Comparison of ENCODE assay signal across 8 mouse cellular contexts in the genomic region with DNA sequence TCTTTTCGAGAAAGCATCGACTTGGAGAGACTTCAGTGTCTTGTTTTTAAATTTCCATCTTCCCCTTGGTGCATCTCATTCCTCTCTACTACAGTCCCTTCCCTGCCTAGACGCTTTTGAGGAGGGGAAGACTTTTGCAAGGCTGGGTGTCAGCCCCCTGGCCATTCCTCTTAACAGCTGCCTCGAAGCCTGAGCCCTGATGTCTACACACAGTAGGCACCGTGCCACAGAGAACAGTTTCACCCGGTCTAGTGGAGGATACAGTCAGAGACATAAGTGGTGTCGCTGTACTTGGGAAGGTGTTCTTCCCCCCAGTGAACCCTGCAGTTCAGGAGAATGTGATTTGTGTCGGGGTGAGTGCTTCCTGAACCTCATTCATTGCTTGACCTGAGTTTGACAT. TPM values are rescaled to one million over a fixed set of nuclear protein-coding genes. Genes with fewer than 3 reads are reported as not detected.
A peak's percentile ranks its signal among the peaks of the same experiment; 100 is the strongest.
DNase-seq lines count a peak whose midpoint lies in the region; ATAC-seq and TF ChIP-seq lines count a peak whose summit lies in the region.

No protein-coding gene starts in this region.

- H3K4me2 ChIP-seq in heart, embryonic 15.5 days = peak overlapping the region; percentile 65
- H3K4me2 ChIP-seq in lung, embryonic 15.5 days = peak overlapping the region; percentile 64

- TF ChIP-seq CTCF in G1E (IDR thresholded peaks at IDR 0.05; ENCODE audit: low read depth, low read length) = no peak

- no peak for ATAC-seq in G1E (ENCODE audit: extremely low read depth, insufficient number of reproducible peaks, low FRiP score, poor library complexity, severe bottlenecking)
- no peak for ATAC-seq in heart, embryonic 15.5 days (replicated peaks; ENCODE audit: insufficient number of reproducible peaks, insufficient read depth, low FRiP score, low read depth)
- no peak for ATAC-seq in lung, embryonic 15.5 days (ENCODE audit: borderline replicate concordance, extremely low read depth, low FRiP score, low TSS enrichment)

- H3K9me3 ChIP-seq in heart, embryonic 10.5 days = no peaks in the 10 kb centered on the region
- H3K9me3 ChIP-seq in G1E (replicated peaks) = no peaks in the 10 kb centered on the region
- no peaks in the 10 kb centered on the region; the same call in 1 of the 2 replicates for H3K9me3 ChIP-seq in heart, embryonic 15.5 days (replicated peaks)
- H3K9me3 ChIP-seq in lung, embryonic 15.5 days = no peaks in the 10 kb centered on the region

- peak overlapping the region; percentile 96 for H3K27ac ChIP-seq in heart, embryonic 10.5 days
- H3K27ac ChIP-seq in heart, embryonic 15.5 days = peak overlapping the region; percentile 97
- H3K27ac ChIP-seq in lung, embryonic 15.5 days = peak overlapping the region; percentile 98

- no peak for DNase-seq in heart, embryonic 10.5 days (ENCODE audit: low spot score)
- DNase-seq in heart, postnatal 25 days (ENCODE audit: low spot score) = no peak
- no peak for DNase-seq in G1E (ENCODE audit: low spot score)
- no peak for DNase-seq in urinary bladder, postnatal 14 days (ENCODE audit: low spot score)
- DNase-seq in left cerebral cortex, postnatal 25 days (ENCODE audit: low spot score in 2 of 2) = no peak
- no peak for DNase-seq in thymus, postnatal 14 days

- H3K4me1 ChIP-seq in heart, embryonic 10.5 days = peaks cover 30% of the 10 kb centered on the region
- H3K4me1 ChIP-seq in G1E (ENCODE audit: insufficient read depth, low read depth, low read length) = peaks cover 48% of the 10 kb centered on the region
- peaks cover 10% of the 10 kb centered on the region for H3K4me1 ChIP-seq in heart, embryonic 15.5 days (replicated peaks)
- peaks cover 24% of the 10 kb centered on the region for H3K4me1 ChIP-seq in lung, embryonic 15.5 days

- intact Hi-C loops in heart, postnatal 25 days (cut with DNase I) = loop anchor here (2.0 to 5.0 kb wide), 2 partner anchors 70 to 161 kb away; a partner anchor contains a TSS
- intact Hi-C loops in left cerebral cortex, postnatal 25 days (cut with DNase I) = no loop called here

- H3K36me3 ChIP-seq in heart, embryonic 10.5 days = peaks cover 36% of the 10 kb centered on the region
- peaks cover 64% of the 10 kb centered on the region for H3K36me3 ChIP-seq in G1E (replicated peaks)
- H3K36me3 ChIP-seq in heart, embryonic 15.5 days = peaks cover 18% of the 10 kb centered on the region
- H3K36me3 ChIP-seq in lung, embryonic 15.5 days = peaks cover 21% of the 10 kb centered on the region

- H3K4me3 ChIP-seq in heart, embryonic 10.5 days = peak overlapping the region; percentile 68
- H3K4me3 ChIP-seq in G1E (ENCODE audit: low read depth, low read length) = peak overlapping the region; percentile 80
- peak overlapping the region; percentile 71 for H3K4me3 ChIP-seq in heart, embryonic 15.5 days
- peak overlapping the region; percentile 86 for H3K4me3 ChIP-seq in lung, embryonic 15.5 days

- H3K27me3 ChIP-seq in heart, embryonic 10.5 days (ENCODE audit: insufficient read depth, poor library complexity, severe bottlenecking) = no peaks in the 10 kb centered on the region
- no peaks in the 10 kb centered on the region for H3K27me3 ChIP-seq in G1E (ENCODE audit: insufficient read depth, low read length)
- H3K27me3 ChIP-seq in heart, embryonic 15.5 days = no peaks in the 10 kb centered on the region
- H3K27me3 ChIP-seq in lung, embryonic 15.5 days = no peaks in the 10 kb centered on the region

- peak overlapping the region; percentile 88 for H3K9ac ChIP-seq in heart, embryonic 15.5 days
- H3K9ac ChIP-seq in lung, embryonic 15.5 days = peak overlapping the region; percentile 96

- 63% methylated on average over 8 of the region's 8 CpGs for WGBS in heart, embryonic 10.5 days
- 45% methylated on average over 8 of the region's 8 CpGs for WGBS in heart, embryonic 15.5 days
- 58% methylated on average over 8 of the region's 8 CpGs for WGBS in lung, embryonic 15.5 days

RNA-seq across cellular contexts. Expression of a gene that starts 0.5 kb away (rescaled TPM):
- polyA plus RNA-seq in heart, embryonic 10.5 days (2016; fragmentation: Nextera tagmentation; extraction: Ambion mirVana) = 0.41 and 0.63 TPM in 2 replicates
- total RNA-seq in heart, postnatal 25 days (2021) = not detected
- not detected in 2 replicates for total RNA-seq in G1E (2014; fragmentation: Nextera tagmentation)
- 0.22 and 0.23 TPM in 2 replicates for total RNA-seq in G1E (2017)
- polyA plus RNA-seq in G1E (2012) = 0.01 TPM in 1 of 2 replicates, not detected in the other
- 0.10 and 0.22 TPM in 2 replicates for polyA plus RNA-seq in heart, embryonic 15.5 days (2015; fragmentation: Nextera tagmentation; extraction: Ambion mirVana)
- polyA plus RNA-seq in lung, embryonic 15.5 days (2015; fragmentation: Nextera tagmentation; extraction: Ambion mirVana) = 0.54 and 0.59 TPM in 2 replicates
- total RNA-seq in left cerebral cortex, postnatal 25 days (2021) = under 1 TPM; 0.11 to 0.14 TPM

RNA-seq across cellular contexts. Expression of a gene that starts 1.0 kb away (rescaled TPM):
- 169 and 176 TPM in 2 replicates for polyA plus RNA-seq in heart, embryonic 10.5 days (2016; fragmentation: Nextera tagmentation; extraction: Ambion mirVana)
- total RNA-seq in heart, postnatal 25 days (2021) = 100 to 1,000 TPM; 105 to 111 TPM
- total RNA-seq in G1E (2014; fragmentation: Nextera tagmentation) = 96.2 and 96.5 TPM in 2 replicates
- total RNA-seq in G1E (2017) = 145 and 146 TPM in 2 replicates
- polyA plus RNA-seq in G1E (2012) = 136 and 153 TPM in 2 replicates
- 130 and 151 TPM in 2 replicates for polyA plus RNA-seq in heart, embryonic 15.5 days (2015; fragmentation: Nextera tagmentation; extraction: Ambion mirVana)
- polyA plus RNA-seq in lung, embryonic 15.5 days (2015; fragmentation: Nextera tagmentation; extraction: Ambion mirVana) = 165 and 170 TPM in 2 replicates
- 10 to 100 TPM; 97.2 to 99.6 TPM for total RNA-seq in left cerebral cortex, postnatal 25 days (2021)

RNA-seq across cellular contexts. Expression of a gene that starts 27.0 kb away (rescaled TPM):
- 7.6 and 9.4 TPM in 2 replicates for polyA plus RNA-seq in heart, embryonic 10.5 days (2016; fragmentation: Nextera tagmentation; extraction: Ambion mirVana)
- total RNA-seq in heart, postnatal 25 days (2021) = 1 to 10 TPM; 3.3 to 4.1 TPM
- total RNA-seq in G1E (2014; fragmentation: Nextera tagmentation) = 12.4 and 17.7 TPM in 2 replicates
- total RNA-seq in G1E (2017) = 2.9 and 4.1 TPM in 2 replicates
- polyA plus RNA-seq in G1E (2012) = 0.53 and 0.65 TPM in 2 replicates
- polyA plus RNA-seq in heart, embryonic 15.5 days (2015; fragmentation: Nextera tagmentation; extraction: Ambion mirVana) = 3.9 and 4.6 TPM in 2 replicates
- polyA plus RNA-seq in lung, embryonic 15.5 days (2015; fragmentation: Nextera tagmentation; extraction: Ambion mirVana) = 11.8 and 13.5 TPM in 2 replicates
- total RNA-seq in left cerebral cortex, postnatal 25 days (2021) = 1 to 10 TPM; 5.6 to 6.9 TPM

RNA-seq across cellular contexts. Expression of a gene that starts 27.2 kb away (rescaled TPM):
- polyA plus RNA-seq in heart, embryonic 10.5 days (2016; fragmentation: Nextera tagmentation; extraction: Ambion mirVana) = 58.6 and 59.5 TPM in 2 replicates
- total RNA-seq in heart, postnatal 25 days (2021) = 10 to 100 TPM; 88.4 to 93.0 TPM
- total RNA-seq in G1E (2014; fragmentation: Nextera tagmentation) (134 and 189 TPM in 2 replicates), G1E (2017) (120 and 125 TPM in 2 replicates)
- 106 and 112 TPM in 2 replicates for polyA plus RNA-seq in G1E (2012)
- 40.0 and 50.0 TPM in 2 replicates for polyA plus RNA-seq in heart, embryonic 15.5 days (2015; fragmentation: Nextera tagmentation; extraction: Ambion mirVana)
- 68.9 and 79.4 TPM in 2 replicates for polyA plus RNA-seq in lung, embryonic 15.5 days (2015; fragmentation: Nextera tagmentation; extraction: Ambion mirVana)
- 10 to 100 TPM; 77.1 to 83.2 TPM for total RNA-seq in left cerebral cortex, postnatal 25 days (2021)

RNA-seq across cellular contexts. Expression of a gene that starts 36.1 kb away (rescaled TPM):
- 2.1 and 2.7 TPM in 2 replicates for polyA plus RNA-seq in heart, embryonic 10.5 days (2016; fragmentation: Nextera tagmentation; extraction: Ambion mirVana)
- total RNA-seq in heart, postnatal 25 days (2021) = under 1 TPM; 0.26 to 0.59 TPM
- total RNA-seq in G1E (2014; fragmentation: Nextera tagmentation) = not detected in 2 replicates
- 0.22 and 0.64 TPM in 2 replicates for total RNA-seq in G1E (2017)
- not detected in 2 replicates for polyA plus RNA-seq in G1E (2012)
- 4.3 and 6.1 TPM in 2 replicates for polyA plus RNA-seq in heart, embryonic 15.5 days (2015; fragmentation: Nextera tagmentation; extraction: Ambion mirVana)
- polyA plus RNA-seq in lung, embryonic 15.5 days (2015; fragmentation: Nextera tagmentation; extraction: Ambion mirVana) = 0.68 and 0.95 TPM in 2 replicates
- total RNA-seq in left cerebral cortex, postnatal 25 days (2021) = 1 to 10 TPM; 3.3 to 5.2 TPM
